Mouse (Mus musculus): Measurements from ENCODE around the gene Ddx19a.

Ddx19a gene

GRCm38 (mm10) chr8:110969910-110970770 is 27.5 kb downstream of the Ddx19a start:
- peak; percentile 89 for DNase-seq

GRCm38 (mm10) chr8:110967326-110967725 is 30.3 kb downstream of the Ddx19a start:
- no peak for DNase-seq

GRCm38 (mm10) chr8:110966586-110966985 is 31.0 kb downstream of the Ddx19a start:
- DNase-seq = no peak

- peak; percentile 31 for DNase-seq
Observed at GRCm38 (mm10) chr8:110965594-110965993, 32.0 kb downstream of the Ddx19a start.

GRCm38 (mm10) chr8:110964666-110965065 is 32.9 kb downstream of the Ddx19a start:
- no peak for DNase-seq

- DNase-seq = no peak
Observed at GRCm38 (mm10) chr8:110963051-110963450, 34.5 kb downstream of the Ddx19a start.

- DNase-seq = no peak
Observed at GRCm38 (mm10) chr8:110959906-110960305, 37.7 kb downstream of the Ddx19a start.

GRCm38 (mm10) chr8:110959071-110959780 is 38.4 kb downstream of the Ddx19a start:
- no peak for DNase-seq

- peak; percentile 37 for DNase-seq
Observed at GRCm38 (mm10) chr8:110958553-110958952, 39.0 kb downstream of the Ddx19a start.

- no peak for DNase-seq
Observed at GRCm38 (mm10) chr8:110958135-110958534, 39.5 kb downstream of the Ddx19a start.

- no peak for DNase-seq
Observed at GRCm38 (mm10) chr8:110957471-110957870, 40.1 kb downstream of the Ddx19a start.

GRCm38 (mm10) chr8:110956619-110957450 is 40.8 kb downstream of the Ddx19a start:
- DNase-seq = no peak

- DNase-seq = no peak
Observed at GRCm38 (mm10) chr8:110954776-110955175, 42.8 kb downstream of the Ddx19a start.

- no peak for DNase-seq
Observed at GRCm38 (mm10) chr8:110950065-110950484, 47.5 kb downstream of the Ddx19a start.

- no peak for DNase-seq
Observed at GRCm38 (mm10) chr8:110945716-110946115, 51.9 kb downstream of the Ddx19a start.

- no peak for DNase-seq
Observed at GRCm38 (mm10) chr8:110944276-110944876, 53.2 kb downstream of the Ddx19a start.

- no peak for DNase-seq
Observed at GRCm38 (mm10) chr8:110941453-110941948, 56.1 kb downstream of the Ddx19a start.

- no peak for DNase-seq
Observed at GRCm38 (mm10) chr8:110940682-110941452, 56.7 kb downstream of the Ddx19a start.

- no peak for DNase-seq
Observed at GRCm38 (mm10) chr8:110938882-110939589, 58.6 kb downstream of the Ddx19a start.

GRCm38 (mm10) chr8:110936217-110936616 is 61.4 kb downstream of the Ddx19a start:
- no peak for DNase-seq

GRCm38 (mm10) chr8:110933272-110933671 is 64.3 kb downstream of the Ddx19a start:
- DNase-seq = peak; percentile 49
